ENCODE assay signal across 15 mouse cellular contexts in genomic region chr11:109994014-109994413, GRCm38 (mm10). TPM values are rescaled to one million over a fixed set of nuclear protein-coding genes. Genes with fewer than 3 reads are reported as not detected.
DNase-seq lines count a peak whose midpoint lies in the region; ATAC-seq and TF ChIP-seq lines count a peak whose summit lies in the region.
"Had no signal": no experiment of that assay in that cellular context is flagged by ENCODE, and none has a peak within 500 bp of the region (broad histone marks: within the 10 kb centered on the region; RNA-seq: fewer than 3 reads in every experiment).

No protein-coding gene starts in this region.

- WGBS in heart, adult 2 months = 50% methylated on average over 6 of the region's 6 CpGs
- WGBS in midbrain, embryonic 11.5 days = 63% methylated on average over 6 of the region's 6 CpGs
- WGBS in midbrain, embryonic 10.5 days = 61% methylated on average over 6 of the region's 6 CpGs
- 71% methylated on average over 6 of the region's 6 CpGs for WGBS in hindbrain, postnatal 0 days
- WGBS in midbrain, postnatal 0 days = 62% methylated on average over 6 of the region's 6 CpGs

- H3K4me3 ChIP-seq in heart, adult 2 months = peak overlapping the region; percentile 26; the same call in 1 of the 2 replicates
- no peak overlapping the region for H3K4me3 ChIP-seq in midbrain, embryonic 11.5 days (ENCODE audit: low read depth, low read length)
- H3K4me3 ChIP-seq in midbrain, embryonic 10.5 days = no peak overlapping the region
- H3K4me3 ChIP-seq in hindbrain, postnatal 0 days (ENCODE audit: low read length) = no peak overlapping the region
- no peak overlapping the region for H3K4me3 ChIP-seq in midbrain, postnatal 0 days (ENCODE audit: low read depth, low read length)
- H3K4me3 ChIP-seq: forebrain, embryonic 15.5 days had no signal

- no peaks in the 10 kb centered on the region for H3K27me3 ChIP-seq in heart, adult 2 months (ENCODE audit: control insufficient read depth, insufficient read depth, low read length)
- H3K27me3 ChIP-seq in midbrain, embryonic 11.5 days (ENCODE audit: control insufficient read depth, insufficient read depth, low read length) = no peaks in the 10 kb centered on the region
- H3K27me3 ChIP-seq in midbrain, embryonic 10.5 days (ENCODE audit: low read depth, poor library complexity, severe bottlenecking) = no peaks in the 10 kb centered on the region
- H3K27me3 ChIP-seq in hindbrain, postnatal 0 days (ENCODE audit: insufficient read depth, low read length) = no peaks in the 10 kb centered on the region
- H3K27me3 ChIP-seq in midbrain, postnatal 0 days (ENCODE audit: insufficient read depth, low read length) = no peaks in the 10 kb centered on the region
- H3K27me3 ChIP-seq: forebrain, embryonic 15.5 days had no signal

- no peak for DNase-seq in heart, adult 2 months
- no peak for DNase-seq in heart, postnatal 4 days
- peak; percentile 83 for DNase-seq in midbrain, embryonic 11.5 days (ENCODE audit: low spot score, missing footprints)
- no peak for DNase-seq in midbrain, embryonic 10.5 days (ENCODE audit: low spot score)
- no peak for DNase-seq in hindbrain, postnatal 0 days (ENCODE audit: low spot score)
- no peak for DNase-seq in midbrain, postnatal 0 days (ENCODE audit: low spot score)
- DNase-seq in left cerebral cortex, postnatal 10 days (ENCODE audit: extremely low spot score in 1 of 2, low spot score in 2 of 2) = no peak
- DNase-seq: cerebellum, adult 8-10 months; gastrocnemius, postnatal 14 days; layer of hippocampus, adult 9-11 months; left cerebral cortex, postnatal 4 days; lung, postnatal 36 days; right cerebral cortex, postnatal 4 days had no signal

- no peak for TF ChIP-seq CTCF in heart, adult 2 months (IDR thresholded peaks at IDR 0.05)
- TF ChIP-seq CTCF in hindbrain, postnatal 0 days (IDR thresholded peaks at IDR 0.05; ENCODE audit: low read depth) = no peak
- TF ChIP-seq CTCF in midbrain, postnatal 0 days (IDR thresholded peaks at IDR 0.05) = no peak

- no peaks in the 10 kb centered on the region for H3K36me3 ChIP-seq in heart, adult 2 months (ENCODE audit: control insufficient read depth, insufficient read depth, low read length)
- H3K36me3 ChIP-seq in midbrain, embryonic 11.5 days (ENCODE audit: control insufficient read depth, insufficient read depth, low read length) = no peaks in the 10 kb centered on the region
- H3K36me3 ChIP-seq in midbrain, embryonic 10.5 days = no peaks in the 10 kb centered on the region
- no peaks in the 10 kb centered on the region for H3K36me3 ChIP-seq in hindbrain, postnatal 0 days (ENCODE audit: insufficient read depth, low read length)
- H3K36me3 ChIP-seq in midbrain, postnatal 0 days (ENCODE audit: insufficient read depth, low read length) = no peaks in the 10 kb centered on the region
- H3K36me3 ChIP-seq: forebrain, embryonic 15.5 days had no signal

- no peak for TF ChIP-seq EP300 in heart, adult 2 months (IDR thresholded peaks at IDR 0.05; ENCODE audit: insufficient read depth, low read depth, low read length)

- no peak overlapping the region for H3K4me2 ChIP-seq in midbrain, embryonic 11.5 days
- peak overlapping the region; percentile 64 for H3K4me2 ChIP-seq in hindbrain, postnatal 0 days (ENCODE audit: low read depth, low read length)
- peak overlapping the region; percentile 62 for H3K4me2 ChIP-seq in midbrain, postnatal 0 days (ENCODE audit: low read depth, low read length, poor library complexity, severe bottlenecking)

- TF ChIP-seq POLR2A in heart, adult 2 months (IDR thresholded peaks at IDR 0.05; ENCODE audit: insufficient read depth, low read depth, low read length) = no peak

- H3K9me3 ChIP-seq in midbrain, embryonic 11.5 days (ENCODE audit: control insufficient read depth, low read length) = no peaks in the 10 kb centered on the region
- no peaks in the 10 kb centered on the region for H3K9me3 ChIP-seq in midbrain, embryonic 10.5 days (replicated peaks)
- H3K9me3 ChIP-seq in hindbrain, postnatal 0 days (ENCODE audit: low read length) = no peaks in the 10 kb centered on the region
- H3K9me3 ChIP-seq in midbrain, postnatal 0 days (ENCODE audit: low read length) = no peaks in the 10 kb centered on the region
- H3K9me3 ChIP-seq: forebrain, embryonic 15.5 days had no signal

- peak overlapping the region; percentile 59 for H3K27ac ChIP-seq in heart, adult 2 months
- H3K27ac ChIP-seq in midbrain, embryonic 11.5 days (ENCODE audit: low read depth, low read length) = no peak overlapping the region
- no peak overlapping the region; the same call in 1 of the 2 replicates for H3K27ac ChIP-seq in midbrain, embryonic 10.5 days (replicated peaks)
- H3K27ac ChIP-seq in hindbrain, postnatal 0 days = no peak overlapping the region
- no peak overlapping the region for H3K27ac ChIP-seq in midbrain, postnatal 0 days (ENCODE audit: low read depth, low read length)
- H3K27ac ChIP-seq: forebrain, embryonic 15.5 days had no signal

- H3K79me2 ChIP-seq in heart, adult 2 months (replicated peaks; ENCODE audit: control insufficient read depth, insufficient read depth, low read length) = no peaks in the 10 kb centered on the region; the same call in 1 of the 2 replicates

- H3K9ac ChIP-seq in heart, adult 2 months (ENCODE audit: low read depth, low read length) = peak overlapping the region; percentile 61
- H3K9ac ChIP-seq in midbrain, embryonic 11.5 days (ENCODE audit: low read length) = no peak overlapping the region
- H3K9ac ChIP-seq in hindbrain, postnatal 0 days (replicated peaks; ENCODE audit: low read length) = no peak overlapping the region
- no peak overlapping the region for H3K9ac ChIP-seq in midbrain, postnatal 0 days (replicated peaks; ENCODE audit: low read length, poor library complexity, severe bottlenecking)
- H3K9ac ChIP-seq: forebrain, embryonic 15.5 days had no signal

- ATAC-seq in midbrain, embryonic 11.5 days (ENCODE audit: low FRiP score) = no peak
- ATAC-seq in hindbrain, postnatal 0 days = no peak
- ATAC-seq in midbrain, postnatal 0 days (ENCODE audit: low FRiP score) = no peak
- ATAC-seq in CD4-positive, CD25-positive, alpha-beta regulatory T cell, adult 4 months = no peak
- ATAC-seq: forebrain, embryonic 15.5 days had no signal

- peaks cover 2% of the 10 kb centered on the region; the same call in 1 of the 2 replicates for H3K4me1 ChIP-seq in heart, adult 2 months (ENCODE audit: control insufficient read depth, insufficient read depth, low read length)
- 0 out of 2 replicates have a peak, but pooled peaks cover 2% of the 10 kb centered on the region for H3K4me1 ChIP-seq in midbrain, embryonic 11.5 days (ENCODE audit: control insufficient read depth, insufficient read depth, low read length)
- H3K4me1 ChIP-seq in midbrain, embryonic 10.5 days = peaks cover 16% of the 10 kb centered on the region
- H3K4me1 ChIP-seq in hindbrain, postnatal 0 days (ENCODE audit: insufficient read depth, low read length) = no peaks in the 10 kb centered on the region
- H3K4me1 ChIP-seq in midbrain, postnatal 0 days (ENCODE audit: insufficient read depth, low read length) = no peaks in the 10 kb centered on the region

- intact Hi-C loops in heart, adult 2 months (cut with DNase I) = loop anchor here (5.0 kb wide), 1 partner anchor 107 kb away; no protein-coding TSS in a partner anchor
- intact Hi-C loops in left cerebral cortex, postnatal 10 days (cut with DNase I) = no loop called here

RNA-seq across cellular contexts. Expression of gene Abca8b, which starts 1.6 kb away (rescaled TPM):
- 1 to 10 TPM; 6.9 to 8.8 TPM for total RNA-seq in heart, adult 2 months (2021)
- 2.9 and 6.9 TPM in 2 replicates for polyA plus RNA-seq in heart, adult 2 months (2012; rRNA removed)
- 1 to 10 TPM; 4.5 to 4.7 TPM for total RNA-seq in heart, postnatal 4 days (2021)
- polyA plus RNA-seq in midbrain, embryonic 11.5 days (2014; fragmentation: Nextera tagmentation; extraction: Ambion mirVana) = 0.31 and 0.47 TPM in 2 replicates
- polyA plus RNA-seq in midbrain, embryonic 10.5 days (2016; fragmentation: Nextera tagmentation; extraction: Ambion mirVana) = 0.11 and 0.24 TPM in 2 replicates
- 2.4 and 3.0 TPM in 2 replicates for total RNA-seq in hindbrain, postnatal 0 days (2014; rRNA removed)
- 1.0 and 1.2 TPM in 2 replicates for polyA plus RNA-seq in hindbrain, postnatal 0 days (2015; fragmentation: Nextera tagmentation; extraction: Ambion mirVana)
- total RNA-seq in midbrain, postnatal 0 days (2014; rRNA removed) = 5.4 and 6.1 TPM in 2 replicates
- polyA plus RNA-seq in midbrain, postnatal 0 days (2015; fragmentation: Nextera tagmentation; extraction: Ambion mirVana) = 1.3 TPM in 2 replicates
- under 1 TPM in 1 of 2 experiments, not detected in 1; 0.05 TPM for polyA plus RNA-seq in CD4-positive, CD25-positive, alpha-beta regulatory T cell, adult 4 months (2017; shearing (Covaris generic))
- 1 to 10 TPM; 7.4 to 7.8 TPM for total RNA-seq in left cerebral cortex, postnatal 10 days (2021)
